Mouse (Mus musculus): ENCODE data around the gene Dmpk. TPM values are rescaled to one million over a fixed set of nuclear protein-coding genes. Genes with fewer than 3 reads are reported as not detected.

The Dmpk gene
- polyA plus RNA-seq, 1 experiment from 2014 or later = 9.4 TPM

DNA sequence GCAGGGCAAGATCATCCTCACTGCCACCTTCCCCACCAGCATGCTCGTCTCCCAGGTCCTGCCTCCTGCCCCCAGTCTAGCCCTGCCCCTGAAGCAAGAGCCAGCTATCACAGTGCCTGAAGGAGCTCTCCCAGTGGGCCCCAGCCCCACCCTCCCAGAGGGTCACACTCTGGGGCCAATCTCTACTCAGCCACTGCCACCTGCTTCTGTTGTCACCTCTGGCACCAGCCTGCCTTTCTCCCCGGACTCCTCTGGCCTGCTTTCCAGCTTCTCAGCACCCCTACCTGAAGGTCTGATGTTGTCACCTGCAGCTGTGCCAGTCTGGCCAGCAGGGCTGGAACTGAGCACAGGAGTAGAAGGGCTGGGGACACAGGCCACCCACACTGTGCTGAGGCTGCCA is 13.6 kb downstream of the Dmpk start:
- WGBS = 66% methylated on average over 2 of the region's 2 CpGs
- Histone ChIP-seq H3K4me2 (ENCODE audit: low read depth, low read length) (no peak overlapping the region), H3K9me3 (ENCODE audit: control insufficient read depth, low read length) (no peaks in the 10 kb centered on the region), H3K27ac (ENCODE audit: low read depth, low read length) (no peak overlapping the region), H3K9ac (replicated peaks; ENCODE audit: low read depth, low read length) (no peak overlapping the region), H3K27me3 (ENCODE audit: control insufficient read depth, insufficient read depth, low read length) (no peaks in the 10 kb centered on the region), H3K4me3 (ENCODE audit: low read depth, low read length) (no peak overlapping the region), H3K4me1 (ENCODE audit: control insufficient read depth, insufficient read depth, low read length) (peaks cover 36% of the 10 kb centered on the region), H3K36me3 (ENCODE audit: control insufficient read depth, insufficient read depth, low read length) (no peaks in the 10 kb centered on the region)
- ATAC-seq (ENCODE audit: low read depth) = no peak

GRCm38 (mm10) chr7:19097863-19098262 is 14.2 kb downstream of the Dmpk start:
- H3K9me3 ChIP-seq (ENCODE audit: control insufficient read depth, low read length) = no peaks in the 10 kb centered on the region
- no peak overlapping the region for H3K9ac ChIP-seq (replicated peaks; ENCODE audit: low read depth, low read length)
- peaks cover 36% of the 10 kb centered on the region for H3K4me1 ChIP-seq (ENCODE audit: control insufficient read depth, insufficient read depth, low read length)
- H3K4me2 ChIP-seq (ENCODE audit: low read depth, low read length) = no peak overlapping the region
- no peak overlapping the region for H3K27ac ChIP-seq (ENCODE audit: low read depth, low read length)
- no peak overlapping the region for H3K4me3 ChIP-seq (ENCODE audit: low read depth, low read length)
- ATAC-seq (ENCODE audit: low read depth) = no peak
- H3K27me3 ChIP-seq (ENCODE audit: control insufficient read depth, insufficient read depth, low read length) = no peaks in the 10 kb centered on the region
- H3K36me3 ChIP-seq (ENCODE audit: control insufficient read depth, insufficient read depth, low read length) = no peaks in the 10 kb centered on the region

DNA sequence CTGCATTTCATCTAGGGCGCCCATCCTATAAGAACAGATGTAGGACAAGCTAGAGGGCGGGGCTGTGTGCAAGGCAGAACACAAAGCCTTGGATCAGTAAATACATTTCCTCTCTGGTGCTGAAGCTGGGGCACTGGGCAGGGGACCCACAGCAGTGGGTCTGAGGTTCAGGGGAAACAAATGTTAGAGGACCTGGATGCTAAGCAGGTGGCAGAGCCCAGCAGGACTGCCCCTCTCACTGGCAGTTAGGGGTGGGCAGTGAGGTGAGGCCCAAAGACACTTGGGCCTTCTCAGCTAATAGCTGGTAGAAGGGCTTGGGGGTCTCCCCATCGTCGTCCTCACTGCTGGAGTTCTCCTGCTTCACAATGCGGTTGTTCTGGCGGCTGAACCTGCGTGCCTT is 15.2 kb downstream of the Dmpk start:
- H3K36me3 ChIP-seq (ENCODE audit: control insufficient read depth, insufficient read depth, low read length) = no peaks in the 10 kb centered on the region
- H3K27me3 ChIP-seq (ENCODE audit: control insufficient read depth, insufficient read depth, low read length) = no peaks in the 10 kb centered on the region
- WGBS = 67% methylated on average over 7 of the region's 7 CpGs
- H3K9me3 ChIP-seq (ENCODE audit: control insufficient read depth, low read length) = no peaks in the 10 kb centered on the region
- H3K4me2 ChIP-seq (ENCODE audit: low read depth, low read length) = no peak overlapping the region
- H3K4me1 ChIP-seq (ENCODE audit: control insufficient read depth, insufficient read depth, low read length) = peaks cover 28% of the 10 kb centered on the region
- no peak for ATAC-seq (ENCODE audit: low read depth)
- H3K27ac ChIP-seq (ENCODE audit: low read depth, low read length) = no peak overlapping the region
- no peak overlapping the region for H3K4me3 ChIP-seq (ENCODE audit: low read depth, low read length)
- H3K9ac ChIP-seq (replicated peaks; ENCODE audit: low read depth, low read length) = no peak overlapping the region

DNA sequence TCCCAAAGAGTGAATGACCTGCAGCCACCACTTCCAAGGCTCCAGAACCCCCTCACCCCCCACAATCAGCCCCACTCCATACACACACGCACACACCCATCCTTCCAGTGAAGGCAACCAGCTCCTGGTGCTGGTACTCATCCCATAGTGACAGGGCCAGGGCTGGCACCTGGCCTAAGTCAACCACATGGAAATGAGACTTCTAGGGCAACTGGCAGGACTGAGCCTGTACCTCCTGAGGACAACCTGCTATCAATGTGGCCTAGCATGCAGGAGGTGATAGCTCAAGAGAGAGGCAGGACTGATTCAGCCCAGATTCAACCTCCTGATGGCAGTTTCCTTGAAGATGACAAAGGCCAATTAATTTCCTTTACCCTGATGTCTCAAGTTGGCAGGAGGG is 16.6 kb downstream of the Dmpk start:
- H3K9me3 ChIP-seq (ENCODE audit: control insufficient read depth, low read length) = no peaks in the 10 kb centered on the region
- WGBS = 88% methylated on average over 1 of the region's 1 CpGs
- H3K4me3 ChIP-seq (ENCODE audit: low read depth, low read length) = no peak overlapping the region
- no peaks in the 10 kb centered on the region for H3K36me3 ChIP-seq (ENCODE audit: control insufficient read depth, insufficient read depth, low read length)
- peaks cover 14% of the 10 kb centered on the region for H3K4me1 ChIP-seq (ENCODE audit: control insufficient read depth, insufficient read depth, low read length)
- H3K9ac ChIP-seq (replicated peaks; ENCODE audit: low read depth, low read length) = no peak overlapping the region
- no peaks in the 10 kb centered on the region for H3K27me3 ChIP-seq (ENCODE audit: control insufficient read depth, insufficient read depth, low read length)
- H3K27ac ChIP-seq (ENCODE audit: low read depth, low read length) = no peak overlapping the region
- H3K4me2 ChIP-seq (ENCODE audit: low read depth, low read length) = no peak overlapping the region
- no peak for ATAC-seq (ENCODE audit: low read depth)

- no peaks in the 10 kb centered on the region for H3K9me3 ChIP-seq (ENCODE audit: control insufficient read depth, low read length)
- H3K4me2 ChIP-seq (ENCODE audit: low read depth, low read length) = no peak overlapping the region
- H3K27ac ChIP-seq (ENCODE audit: low read depth, low read length) = no peak overlapping the region
- no peak overlapping the region for H3K9ac ChIP-seq (replicated peaks; ENCODE audit: low read depth, low read length)
- H3K27me3 ChIP-seq (ENCODE audit: control insufficient read depth, insufficient read depth, low read length) = no peaks in the 10 kb centered on the region
- ATAC-seq (ENCODE audit: low read depth) = no peak
- no peaks in the 10 kb centered on the region for H3K36me3 ChIP-seq (ENCODE audit: control insufficient read depth, insufficient read depth, low read length)
- no peaks in the 10 kb centered on the region for H3K4me1 ChIP-seq (ENCODE audit: control insufficient read depth, insufficient read depth, low read length)
- no peak overlapping the region for H3K4me3 ChIP-seq (ENCODE audit: low read depth, low read length)
Observed at GRCm38 (mm10) chr7:19103741-19104140, 20.1 kb downstream of the Dmpk start.

DNA sequence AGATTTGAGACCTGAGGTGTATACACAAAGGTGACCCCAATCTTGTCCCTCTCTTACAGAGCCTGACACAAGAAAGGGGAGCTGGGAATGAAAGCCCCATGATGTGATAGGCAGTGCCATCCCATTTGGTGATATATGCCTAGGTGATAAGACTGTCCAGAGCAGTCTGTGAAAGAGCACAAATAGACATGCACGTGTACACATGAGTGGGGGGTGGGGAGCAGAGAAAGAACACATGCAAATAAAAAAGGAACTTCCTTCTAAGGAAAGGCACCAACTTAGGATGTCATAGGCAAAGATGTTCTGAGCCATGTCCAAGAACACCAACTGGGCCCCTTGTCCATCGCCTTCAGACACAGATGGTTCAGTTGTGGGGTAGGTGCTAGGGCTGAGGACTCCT is 20.8 kb downstream of the Dmpk start:
- no peak for ATAC-seq (ENCODE audit: low read depth)
- H3K4me2 ChIP-seq (ENCODE audit: low read depth, low read length) = no peak overlapping the region
- H3K27ac ChIP-seq (ENCODE audit: low read depth, low read length) = no peak overlapping the region
- H3K36me3 ChIP-seq (ENCODE audit: control insufficient read depth, insufficient read depth, low read length) = no peaks in the 10 kb centered on the region
- H3K4me1 ChIP-seq (ENCODE audit: control insufficient read depth, insufficient read depth, low read length) = no peaks in the 10 kb centered on the region
- no peak overlapping the region for H3K4me3 ChIP-seq (ENCODE audit: low read depth, low read length)
- H3K27me3 ChIP-seq (ENCODE audit: control insufficient read depth, insufficient read depth, low read length) = no peaks in the 10 kb centered on the region
- no peak overlapping the region for H3K9ac ChIP-seq (replicated peaks; ENCODE audit: low read depth, low read length)
- WGBS = 80% methylated on average over 2 of the region's 2 CpGs
- H3K9me3 ChIP-seq (ENCODE audit: control insufficient read depth, low read length) = no peaks in the 10 kb centered on the region

DNA sequence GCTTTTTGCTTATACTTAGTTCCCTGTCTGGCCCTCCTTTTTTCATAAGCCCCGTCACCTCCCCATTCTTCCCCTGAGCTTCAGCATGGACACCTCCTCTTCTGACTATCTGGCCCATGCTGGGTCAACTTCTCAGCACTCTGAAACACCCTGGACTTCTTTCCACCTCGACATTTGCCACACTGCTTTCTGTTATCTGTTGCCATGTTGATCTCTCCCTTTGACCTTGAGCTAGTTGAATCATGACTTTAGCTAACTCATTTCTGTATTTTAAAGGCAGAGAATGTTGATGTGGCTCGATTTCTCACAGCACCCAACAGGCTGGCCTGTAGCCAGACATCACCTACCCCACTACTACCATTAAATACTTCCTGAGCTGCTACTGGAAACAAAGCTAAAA is 23.8 kb downstream of the Dmpk start:
- no peak overlapping the region for H3K4me3 ChIP-seq (ENCODE audit: low read depth, low read length)
- 63% methylated on average over 3 of the region's 3 CpGs for WGBS
- no peaks in the 10 kb centered on the region for H3K4me1 ChIP-seq (ENCODE audit: control insufficient read depth, insufficient read depth, low read length)

DNA sequence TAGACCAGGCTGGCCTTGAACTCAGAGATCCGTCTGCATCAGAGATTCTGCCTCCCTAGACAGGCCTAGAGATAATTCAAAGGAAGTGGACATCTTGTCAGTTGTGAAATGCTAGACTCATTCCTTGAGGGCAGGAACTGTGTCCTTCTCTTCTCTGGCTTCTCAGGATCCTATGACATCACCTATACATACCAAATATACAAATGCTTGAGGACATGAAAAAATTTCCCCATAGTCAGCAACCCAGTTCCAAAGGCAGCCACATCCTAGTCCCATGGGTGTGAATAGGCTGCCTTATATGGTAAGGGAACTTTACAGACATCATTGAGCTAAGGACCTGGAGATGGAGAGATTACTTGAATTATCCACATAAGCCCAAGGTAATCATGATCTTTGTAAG is 25.9 kb downstream of the Dmpk start:
- Histone ChIP-seq H3K27me3 (ENCODE audit: control insufficient read depth, insufficient read depth, low read length) (no peaks in the 10 kb centered on the region), H3K27ac (ENCODE audit: low read depth, low read length) (no peak overlapping the region), H3K4me3 (ENCODE audit: low read depth, low read length) (no peak overlapping the region), H3K4me2 (ENCODE audit: low read depth, low read length) (no peak overlapping the region), H3K4me1 (ENCODE audit: control insufficient read depth, insufficient read depth, low read length) (no peaks in the 10 kb centered on the region), H3K36me3 (ENCODE audit: control insufficient read depth, insufficient read depth, low read length) (no peaks in the 10 kb centered on the region), H3K9ac (replicated peaks; ENCODE audit: low read depth, low read length) (no peak overlapping the region), H3K9me3 (ENCODE audit: control insufficient read depth, low read length) (no peaks in the 10 kb centered on the region)
- WGBS = 90% methylated on average over 1 of the region's 1 CpGs
- no peak for ATAC-seq (ENCODE audit: low read depth)

More for the DNA sequence above, 23.8 kb downstream of the Dmpk start:
- H3K27ac ChIP-seq (ENCODE audit: low read depth, low read length) = no peak overlapping the region
- no peak overlapping the region for H3K9ac ChIP-seq (replicated peaks; ENCODE audit: low read depth, low read length)
- H3K9me3 ChIP-seq (ENCODE audit: control insufficient read depth, low read length) = no peaks in the 10 kb centered on the region
- ATAC-seq (ENCODE audit: low read depth) = no peak
- no peaks in the 10 kb centered on the region for H3K36me3 ChIP-seq (ENCODE audit: control insufficient read depth, insufficient read depth, low read length)
- no peaks in the 10 kb centered on the region for H3K27me3 ChIP-seq (ENCODE audit: control insufficient read depth, insufficient read depth, low read length)
- no peak overlapping the region for H3K4me2 ChIP-seq (ENCODE audit: low read depth, low read length)

GRCm38 (mm10) chr7:19118028-19118771 is 34.6 kb downstream of the Dmpk start, which contains the start of gene Gm4969:
TSS of gene Gm4969 (minus strand) at chr7:19118368.
- peak; percentile 54; the same call in 1 of the 2 replicates for ATAC-seq (ENCODE audit: low read depth)
- H3K4me1 ChIP-seq (ENCODE audit: control insufficient read depth, insufficient read depth, low read length) = peaks cover 6% of the 10 kb centered on the region; the same call in 1 of the 2 replicates
- no peaks in the 10 kb centered on the region for H3K9me3 ChIP-seq (ENCODE audit: control insufficient read depth, low read length)
- 0 out of 2 replicates have a peak within 1 kb of the TSS, but pooled peaks have one; percentile 26 for H3K9ac ChIP-seq (replicated peaks; ENCODE audit: low read depth, low read length)
- peak within 1 kb of the TSS; percentile 47 for H3K4me2 ChIP-seq (ENCODE audit: low read depth, low read length)
- peak within 1 kb of the TSS; percentile 27 for H3K4me3 ChIP-seq (ENCODE audit: low read depth, low read length)
- no peak within 1 kb of the TSS for H3K27ac ChIP-seq (ENCODE audit: low read depth, low read length)
- 21% methylated on average over 50 of the region's 64 CpGs for WGBS
- no peaks in the 10 kb centered on the region for H3K27me3 ChIP-seq (ENCODE audit: control insufficient read depth, insufficient read depth, low read length)
- no peaks in the 10 kb centered on the region for H3K36me3 ChIP-seq (ENCODE audit: control insufficient read depth, insufficient read depth, low read length)

Measured in neural tube, embryonic 14.5 days (tissue).